In genomic region chr14:105708691-105709090, GRCm38 (mm10) we compare ENCODE assay signal across 27 mouse cellular contexts.
DNase-seq lines count a peak whose midpoint lies in the region; ATAC-seq and TF ChIP-seq lines count a peak whose summit lies in the region.
"Had no signal": no experiment of that assay in that cellular context is flagged by ENCODE, and none has a peak within 500 bp of the region (broad histone marks: within the 10 kb centered on the region; RNA-seq: fewer than 3 reads in every experiment).

No protein-coding gene starts in this region.

- TF ChIP-seq POLR2A in cerebellum, adult 2 months (IDR thresholded peaks at IDR 0.05; ENCODE audit: borderline replicate concordance, insufficient read depth, low read length), result no peak

- peak; percentile 16; the same call in 1 of the 2 replicates for ATAC-seq in frontal cortex, adult (ENCODE audit: low TSS enrichment)
- no peak for ATAC-seq in hindbrain, embryonic 16.5 days
- ATAC-seq: forebrain, embryonic 13.5 days; forebrain, embryonic 16.5 days; intestine, embryonic 15.5 days had no signal

- H3K4me2 ChIP-seq in hindbrain, embryonic 16.5 days (ENCODE audit: low read length), result no peak overlapping the region
- H3K4me2 ChIP-seq: embryonic facial prominence, embryonic 13.5 days; forebrain, embryonic 13.5 days; heart, embryonic 11.5 days; hindbrain, embryonic 12.5 days; hindbrain, embryonic 15.5 days; intestine, embryonic 15.5 days had no signal

- no peaks in the 10 kb centered on the region for H3K36me3 ChIP-seq in hindbrain, embryonic 16.5 days (ENCODE audit: control insufficient read depth, insufficient read depth, low read length)
- H3K36me3 ChIP-seq: embryonic facial prominence, embryonic 10.5 days; embryonic facial prominence, embryonic 13.5 days; G1E; hindbrain, embryonic 12.5 days; hindbrain, embryonic 15.5 days; intestine, embryonic 15.5 days had no signal

- 18% methylated on average over 2 of the region's 2 CpGs for WGBS in cerebellum, adult 2 months
- 60% methylated on average over 2 of the region's 2 CpGs for WGBS in hindbrain, embryonic 16.5 days

- no peak overlapping the region for H3K4me3 ChIP-seq in cerebellum, adult 2 months (replicated peaks; ENCODE audit: insufficient read depth, low read depth, low read length)
- no peak overlapping the region for H3K4me3 ChIP-seq in hindbrain, embryonic 16.5 days (ENCODE audit: low read length)
- H3K4me3 ChIP-seq: embryonic facial prominence, embryonic 10.5 days; embryonic facial prominence, embryonic 13.5 days; erythroblast, embryonic 14.5 days; forebrain, embryonic 13.5 days; hindbrain, embryonic 12.5 days; hindbrain, embryonic 15.5 days; intestine, embryonic 15.5 days had no signal

- H3K9ac ChIP-seq in hindbrain, embryonic 16.5 days (ENCODE audit: low read depth, low read length), result no peak overlapping the region
- H3K9ac ChIP-seq: embryonic facial prominence, embryonic 13.5 days; forebrain, embryonic 13.5 days; hindbrain, embryonic 12.5 days; hindbrain, embryonic 15.5 days; intestine, embryonic 15.5 days had no signal

- H3K27me3 ChIP-seq in cerebellum, adult 2 months (ENCODE audit: control insufficient read depth, insufficient read depth, low read length), result no peaks in the 10 kb centered on the region
- no peaks in the 10 kb centered on the region for H3K27me3 ChIP-seq in hindbrain, embryonic 16.5 days (replicated peaks; ENCODE audit: control insufficient read depth, insufficient read depth, low read length)
- H3K27me3 ChIP-seq: CH12.LX; embryonic facial prominence, embryonic 13.5 days; forebrain, embryonic 13.5 days; hindbrain, embryonic 12.5 days; hindbrain, embryonic 15.5 days; intestine, embryonic 15.5 days had no signal

- peaks cover 7% of the 10 kb centered on the region; the same call in 1 of the 2 replicates for H3K4me1 ChIP-seq in cerebellum, adult 2 months (ENCODE audit: control insufficient read depth, insufficient read depth, low read length)
- H3K4me1 ChIP-seq in hindbrain, embryonic 16.5 days (ENCODE audit: control insufficient read depth, insufficient read depth, low read depth, low read length), result no peaks in the 10 kb centered on the region
- H3K4me1 ChIP-seq: forebrain, embryonic 13.5 days; hindbrain, embryonic 12.5 days; hindbrain, embryonic 15.5 days; intestine, embryonic 15.5 days had no signal

- 0 out of 2 replicates have a peak overlapping the region, but pooled peaks have one; percentile 39 for H3K27ac ChIP-seq in cerebellum, adult 2 months (ENCODE audit: insufficient read depth, low read length)
- no peak overlapping the region for H3K27ac ChIP-seq in hindbrain, embryonic 16.5 days (ENCODE audit: low read depth, low read length)
- H3K27ac ChIP-seq: embryonic facial prominence, embryonic 10.5 days; embryonic facial prominence, embryonic 13.5 days; forebrain, embryonic 13.5 days; hindbrain, embryonic 12.5 days; hindbrain, embryonic 15.5 days; intestine, embryonic 15.5 days had no signal

- no peaks in the 10 kb centered on the region for H3K9me3 ChIP-seq in hindbrain, embryonic 16.5 days (ENCODE audit: control insufficient read depth, low read length)
- H3K9me3 ChIP-seq: embryonic facial prominence, embryonic 10.5 days; embryonic facial prominence, embryonic 13.5 days; forebrain, embryonic 13.5 days; hindbrain, embryonic 12.5 days; hindbrain, embryonic 15.5 days; intestine, embryonic 15.5 days had no signal

- no peak for TF ChIP-seq CTCF in cerebellum, adult 2 months (IDR thresholded peaks at IDR 0.05; ENCODE audit: borderline replicate concordance, insufficient read depth, low read depth, low read length)

- peak in 1 of 2 experiments; percentile 68 for DNase-seq in cerebellum, adult 2 months
- no peak for DNase-seq in cerebellum, adult 11-12 months
- no peak for DNase-seq in frontal cortex, postnatal 25 days (ENCODE audit: low spot score in 2 of 2)
- peak; percentile 52 for DNase-seq in Muller cell, postnatal 12 days (ENCODE audit: inconsistent ontology term)
- DNase-seq: adrenal gland, adult 2 months; adrenal gland, postnatal 14 days; B cell, adult 2 months; cerebellum, adult 8-10 months; cerebellum, postnatal 36 days; embryo, embryonic 11 days; gastrocnemius, postnatal 10 days; gastrocnemius, postnatal 36 days; kidney, adult 11 months; kidney, adult 8-10 months had no signal
